Mouse (Mus musculus): ENCODE results near the gene Relch. TPM values are rescaled to one million over a fixed set of nuclear protein-coding genes. Genes with fewer than 3 reads are reported as not detected.

Gene Relch
- polyA plus RNA-seq, 1 experiment from 2014 or later, result 26.3 TPM

- Histone ChIP-seq H3K4me1 (replicated peaks; ENCODE audit: control insufficient read depth, insufficient read depth, low read length) (no peaks in the 10 kb centered on the region), H3K9ac (ENCODE audit: low read length) (no peak overlapping the region), H3K27me3 (replicated peaks; ENCODE audit: control insufficient read depth, insufficient read depth, low read length) (no peaks in the 10 kb centered on the region), H3K4me3 (ENCODE audit: low read depth, low read length) (no peak overlapping the region), H3K27ac (ENCODE audit: low read depth) (no peak overlapping the region), H3K36me3 (ENCODE audit: control insufficient read depth, insufficient read depth, low read length) (no peaks in the 10 kb centered on the region), H3K4me2 (ENCODE audit: low read length) (no peak overlapping the region), H3K9me3 (ENCODE audit: control insufficient read depth, low read length) (0 out of 2 replicates have a peak, but pooled peaks cover 4% of the 10 kb centered on the region)
- DNase-seq (ENCODE audit: low spot score) (no peak), ATAC-seq (replicated peaks; ENCODE audit: low FRiP score, low TSS enrichment, low read depth) (no peak)
- WGBS, result 79% methylated on average over 6 of the region's 6 CpGs
These were observed 131.0 kb downstream of the Relch start for GRCm38 (mm10) chr1:105794670-105795069.

- Histone ChIP-seq H3K4me3 (ENCODE audit: low read depth, low read length) (no peak overlapping the region), H3K36me3 (ENCODE audit: control insufficient read depth, insufficient read depth, low read length) (no peaks in the 10 kb centered on the region), H3K27me3 (replicated peaks; ENCODE audit: control insufficient read depth, insufficient read depth, low read length) (no peaks in the 10 kb centered on the region), H3K27ac (ENCODE audit: low read depth) (no peak overlapping the region), H3K4me2 (ENCODE audit: low read length) (no peak overlapping the region), H3K9ac (ENCODE audit: low read length) (no peak overlapping the region), H3K4me1 (replicated peaks; ENCODE audit: control insufficient read depth, insufficient read depth, low read length) (no peaks in the 10 kb centered on the region), H3K9me3 (ENCODE audit: control insufficient read depth, low read length) (0 out of 2 replicates have a peak, but pooled peaks cover 4% of the 10 kb centered on the region)
- DNase-seq (ENCODE audit: low spot score), result no peak
- WGBS, result 93% methylated on average over 4 of the region's 4 CpGs
- ATAC-seq (replicated peaks; ENCODE audit: low FRiP score, low TSS enrichment, low read depth), result no peak
These were observed 132.0 kb downstream of the Relch start for GRCm38 (mm10) chr1:105795705-105796104.

- H3K36me3 ChIP-seq (ENCODE audit: control insufficient read depth, insufficient read depth, low read length), result no peaks in the 10 kb centered on the region
- H3K9me3 ChIP-seq (ENCODE audit: control insufficient read depth, low read length), result no peaks in the 10 kb centered on the region
- H3K27me3 ChIP-seq (replicated peaks; ENCODE audit: control insufficient read depth, insufficient read depth, low read length), result no peaks in the 10 kb centered on the region
- DNase-seq (ENCODE audit: low spot score), result no peak
- no peak overlapping the region for H3K9ac ChIP-seq (ENCODE audit: low read length)
- no peak overlapping the region for H3K4me2 ChIP-seq (ENCODE audit: low read length)
- no peak overlapping the region for H3K4me3 ChIP-seq (ENCODE audit: low read depth, low read length)
- 81% methylated on average over 6 of the region's 6 CpGs for WGBS
- ATAC-seq (replicated peaks; ENCODE audit: low FRiP score, low TSS enrichment, low read depth), result no peak
- peaks cover 5% of the 10 kb centered on the region for H3K4me1 ChIP-seq (replicated peaks; ENCODE audit: control insufficient read depth, insufficient read depth, low read length)
- no peak overlapping the region for H3K27ac ChIP-seq (ENCODE audit: low read depth)
These were observed 136.9 kb downstream of the Relch start for GRCm38 (mm10) chr1:105800570-105800969.

GRCm38 (mm10) chr1:105801252-105801651 is 137.6 kb downstream of the Relch start:
- Histone ChIP-seq H3K27ac (ENCODE audit: low read depth) (no peak overlapping the region), H3K36me3 (ENCODE audit: control insufficient read depth, insufficient read depth, low read length) (no peaks in the 10 kb centered on the region), H3K9me3 (ENCODE audit: control insufficient read depth, low read length) (no peaks in the 10 kb centered on the region), H3K9ac (ENCODE audit: low read length) (no peak overlapping the region), H3K4me2 (ENCODE audit: low read length) (no peak overlapping the region), H3K27me3 (replicated peaks; ENCODE audit: control insufficient read depth, insufficient read depth, low read length) (no peaks in the 10 kb centered on the region), H3K4me3 (ENCODE audit: low read depth, low read length) (no peak overlapping the region), H3K4me1 (replicated peaks; ENCODE audit: control insufficient read depth, insufficient read depth, low read length) (peaks cover 5% of the 10 kb centered on the region)
- DNase-seq (ENCODE audit: low spot score) (no peak), ATAC-seq (replicated peaks; ENCODE audit: low FRiP score, low TSS enrichment, low read depth) (no peak)

GRCm38 (mm10) chr1:105802941-105803340 is 139.3 kb downstream of the Relch start:
- 54% methylated on average over 6 of the region's 6 CpGs for WGBS
- DNase-seq (ENCODE audit: low spot score) (no peak), ATAC-seq (replicated peaks; ENCODE audit: low FRiP score, low TSS enrichment, low read depth) (no peak)
- Histone ChIP-seq H3K27ac (ENCODE audit: low read depth) (no peak overlapping the region), H3K9me3 (ENCODE audit: control insufficient read depth, low read length) (no peaks in the 10 kb centered on the region), H3K9ac (ENCODE audit: low read length) (no peak overlapping the region), H3K4me1 (replicated peaks; ENCODE audit: control insufficient read depth, insufficient read depth, low read length) (peaks cover 9% of the 10 kb centered on the region), H3K4me2 (ENCODE audit: low read length) (no peak overlapping the region), H3K4me3 (ENCODE audit: low read depth, low read length) (no peak overlapping the region), H3K36me3 (ENCODE audit: control insufficient read depth, insufficient read depth, low read length) (no peaks in the 10 kb centered on the region), H3K27me3 (replicated peaks; ENCODE audit: control insufficient read depth, insufficient read depth, low read length) (no peaks in the 10 kb centered on the region)

GRCm38 (mm10) chr1:105804285-105804684 is 140.6 kb downstream of the Relch start:
- Histone ChIP-seq H3K4me2 (ENCODE audit: low read length) (no peak overlapping the region), H3K9ac (ENCODE audit: low read length) (no peak overlapping the region), H3K4me3 (ENCODE audit: low read depth, low read length) (no peak overlapping the region), H3K36me3 (ENCODE audit: control insufficient read depth, insufficient read depth, low read length) (no peaks in the 10 kb centered on the region), H3K9me3 (ENCODE audit: control insufficient read depth, low read length) (no peaks in the 10 kb centered on the region), H3K27ac (ENCODE audit: low read depth) (no peak overlapping the region), H3K4me1 (replicated peaks; ENCODE audit: control insufficient read depth, insufficient read depth, low read length) (peaks cover 9% of the 10 kb centered on the region), H3K27me3 (replicated peaks; ENCODE audit: control insufficient read depth, insufficient read depth, low read length) (no peaks in the 10 kb centered on the region)
- 64% methylated on average over 3 of the region's 3 CpGs for WGBS
- DNase-seq (ENCODE audit: low spot score), result no peak
- ATAC-seq (replicated peaks; ENCODE audit: low FRiP score, low TSS enrichment, low read depth), result no peak

Other genes starting within 250 kb of the Relch start
- gene Pign, start 184 bp upstream of the Relch start, polyA plus RNA-seq (2014; fragmentation: Nextera tagmentation; extraction: Ambion mirVana), result 16.2 and 16.8 TPM in 2 replicates
- gene Tnfrsf11a, start 116.9 kb downstream of the Relch start, polyA plus RNA-seq (2014; fragmentation: Nextera tagmentation; extraction: Ambion mirVana), result 6.3 and 7.2 TPM in 2 replicates